Mouse (Mus musculus): Measurements from ENCODE around the gene Vps52.
"Not testable (repeated sequence)": the region's sequence is repeated elsewhere in the genome, so short reads cannot be mapped to it uniquely, and the experiment has no call there.

The Vps52 gene

GRCm38 (mm10) chr17:34000796-34001195 is 45.2 kb downstream of the Vps52 start:
- DNase-seq (ENCODE audit: extremely low read depth, low read depth): not testable (repeated sequence)

GRCm38 (mm10) chr17:34003426-34003825 is 47.8 kb downstream of the Vps52 start:
- DNase-seq (ENCODE audit: extremely low read depth, low read depth): no peak

GRCm38 (mm10) chr17:34006570-34006969 is 51.0 kb downstream of the Vps52 start:
- no peak for DNase-seq (ENCODE audit: extremely low read depth, low read depth)

- DNase-seq (ENCODE audit: extremely low read depth, low read depth): no peak
Measured at GRCm38 (mm10) chr17:34010156-34010555, 54.5 kb downstream of the Vps52 start.

- no peak for DNase-seq (ENCODE audit: extremely low read depth, low read depth)
Measured at GRCm38 (mm10) chr17:34013436-34013835, 57.8 kb downstream of the Vps52 start.
